Mouse (Mus musculus) spleen, adult 2 months (tissue): ENCODE data around the gene Ecpas. TPM values are rescaled to one million over a fixed set of nuclear protein-coding genes. Genes with fewer than 3 reads are reported as not detected.

Source experiments
- DNase-seq, 2 experiments: peaks; one replicate each; pipeline versions ENCODE4 v3.0.0 to v3.0.0-alpha.2; 2012 to 2021; ENCODE audit warnings: low spot score in 2 of 2, low read depth in 1 of 2
- H3K27ac ChIP-seq: fragments of 200-500 bp; 2 replicates; pipeline ENCODE4 v1.5.1; 2012; ENCODE audit warnings: low read length, inconsistent platforms; ENCODE audit not compliant: insufficient read depth
- H3K27me3 ChIP-seq: fragments of 200-500 bp; 2 replicates; pipeline ENCODE4 v1.6.1; 2012; ENCODE audit warnings: mild to moderate bottlenecking, moderate library complexity, low read length, inconsistent platforms; ENCODE audit not compliant: control insufficient read depth, insufficient read depth
- H3K36me3 ChIP-seq: fragments of 200-500 bp; 2 replicates; pipeline ENCODE4 v1.6.1; 2012; ENCODE audit warnings: mild to moderate bottlenecking, low read length, inconsistent platforms; ENCODE audit not compliant: control insufficient read depth, insufficient read depth
- H3K4me1 ChIP-seq: fragments of 200-500 bp; 2 replicates; pipeline ENCODE4 v1.6.1; 2011; ENCODE audit warnings: inconsistent platforms; ENCODE audit not compliant: control insufficient read depth, insufficient read depth, insufficient read length
- H3K4me3 ChIP-seq: fragments of 200-500 bp; 2 replicates; pipeline ENCODE4 v1.5.1; 2011; ENCODE audit warnings: mild to moderate bottlenecking, inconsistent platforms; ENCODE audit not compliant: insufficient read depth, insufficient read length; ENCODE audit errors: extremely low read depth
- CTCF ChIP-seq: fragments of 200-500 bp; IDR thresholded peaks from 2 replicates; pipeline ENCODE4 v1.5.1; 2011; ENCODE audit warnings: mild to moderate bottlenecking, inconsistent platforms; ENCODE audit not compliant: insufficient read depth, insufficient read length, insufficient replicate concordance; ENCODE audit errors: extremely low read depth
- POLR2A ChIP-seq: fragments of 200-500 bp; IDR thresholded peaks from 2 replicates; pipeline ENCODE4 v1.6.1; 2011; ENCODE audit warnings: low read depth, low read length, inconsistent platforms
- WGBS: fragments of 180-500 bp; shearing (Covaris S2); methylation state at CpG from one replicate; pipeline ENCODE4 v1.1.7; 2018; 5-methylcytosine and 5-hydroxymethylcytosine counted together
- polyA plus RNA-seq: library from polyadenylated mRNA; depleted of rRNA; stranded (reverse); fragments of >200 nt; gene quantifications from 2 replicates; pipeline ENCODE4 v1.2.3, GENCODE M21; 2012

Gene Ecpas
- polyA plus RNA-seq, 1 experiment, result 10.0 TPM

DNA sequence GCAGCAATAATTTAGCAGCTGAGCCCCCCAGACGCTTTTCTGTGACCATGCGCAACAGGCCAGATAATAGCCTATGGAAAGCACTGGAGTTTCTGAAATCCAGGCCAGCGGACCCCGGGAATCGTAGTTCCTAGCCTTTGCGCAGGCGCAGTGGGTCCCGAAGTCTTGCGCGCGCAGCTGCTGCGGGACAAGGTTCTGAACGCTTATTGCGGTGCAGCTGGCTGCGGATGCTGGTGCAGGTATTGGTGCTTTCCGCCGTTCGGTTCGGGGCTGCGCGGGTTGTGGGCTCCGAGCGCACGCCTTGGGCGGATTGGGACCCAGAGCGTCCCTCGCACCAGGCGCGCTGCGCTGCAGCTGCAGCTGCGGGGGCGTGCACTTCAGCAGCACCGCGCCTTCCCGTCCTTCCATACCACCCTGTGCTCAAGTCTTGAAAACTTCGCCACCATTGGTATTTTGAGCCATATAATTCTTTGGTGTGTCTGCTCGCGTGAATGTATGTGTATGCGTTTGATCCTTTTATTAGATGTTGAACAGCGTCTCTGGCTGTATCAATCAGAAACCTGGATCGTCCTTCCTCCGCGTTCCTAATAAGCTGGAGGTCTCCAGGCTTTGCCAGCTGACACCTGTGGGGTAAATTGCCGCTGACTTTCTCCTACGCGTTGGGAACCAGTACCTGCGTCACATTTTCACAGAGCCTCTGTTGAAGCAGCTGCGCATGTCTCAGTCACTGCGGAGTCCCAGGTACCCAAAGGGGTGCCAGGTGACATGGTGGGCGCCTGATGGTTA is 31.1 kb upstream of the Ecpas start, which contains the start of gene Zkscan16:
TSS of gene Zkscan16 (plus strand) at position 209 of the 786 bp plus-strand sequence.
- Histone ChIP-seq H3K4me3 (peak within 1 kb of the TSS; percentile 73), H3K27me3 (no peaks in the 10 kb centered on the region), H3K4me1 (peaks cover 2% of the 10 kb centered on the region; the same call in 1 of the 2 replicates), H3K27ac (no peak within 1 kb of the TSS), H3K36me3 (no peaks in the 10 kb centered on the region)
- WGBS, result 3% methylated on average over 50 of the region's 50 CpGs
- peak in 1 of 2 experiments; percentile 44 for DNase-seq
- TF ChIP-seq CTCF (no peak), POLR2A (no peak)

- TF ChIP-seq CTCF (no peak), POLR2A (no peak)
- H3K27me3 ChIP-seq, result no peaks in the 10 kb centered on the region
- no peak for DNase-seq
- peak overlapping the region; percentile 73; the same call in 1 of the 2 replicates for H3K4me3 ChIP-seq
- 84% methylated on average over 4 of the region's 4 CpGs for WGBS
- no peaks in the 10 kb centered on the region for H3K36me3 ChIP-seq
- peaks cover 2% of the 10 kb centered on the region; the same call in 1 of the 2 replicates for H3K4me1 ChIP-seq
- H3K27ac ChIP-seq, result no peak overlapping the region
Measured at GRCm38 (mm10) chr4:58942942-58943341, 30.4 kb upstream of the Ecpas start.

DNA sequence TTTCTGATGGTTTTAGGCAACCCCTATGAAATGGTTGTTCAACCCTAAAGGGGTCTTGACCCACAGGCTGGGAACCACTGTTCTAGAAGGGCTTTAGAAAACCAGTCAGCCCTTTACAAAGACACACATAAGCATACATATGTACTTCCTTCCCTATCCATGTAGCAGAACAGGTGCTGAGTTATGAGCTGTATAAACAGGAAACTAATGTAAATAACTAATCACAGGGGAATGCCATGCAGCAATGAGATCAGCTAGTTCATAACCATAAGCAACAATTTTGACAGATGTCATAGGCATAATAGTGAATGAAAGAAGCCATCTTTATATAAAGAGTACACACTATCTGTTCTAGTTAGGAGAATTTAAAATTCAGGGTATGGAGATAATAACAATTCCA is 29.1 kb upstream of the Ecpas start:
- Histone ChIP-seq H3K4me3 (no peak overlapping the region), H3K27me3 (no peaks in the 10 kb centered on the region), H3K36me3 (no peaks in the 10 kb centered on the region), H3K4me1 (peaks cover 2% of the 10 kb centered on the region; the same call in 1 of the 2 replicates), H3K27ac (no peak overlapping the region)
- TF ChIP-seq POLR2A (no peak), CTCF (no peak)
- no peak for DNase-seq

GRCm38 (mm10) chr4:58935846-58936245 is 23.3 kb upstream of the Ecpas start:
- Histone ChIP-seq H3K4me1 (peaks cover 7% of the 10 kb centered on the region; the same call in 1 of the 2 replicates), H3K36me3 (no peaks in the 10 kb centered on the region), H3K4me3 (no peak overlapping the region), H3K27me3 (no peaks in the 10 kb centered on the region), H3K27ac (no peak overlapping the region)
- 92% methylated on average over 3 of the region's 3 CpGs for WGBS
- TF ChIP-seq POLR2A, result no peak
- TF ChIP-seq CTCF, result no peak
- no peak for DNase-seq

DNA sequence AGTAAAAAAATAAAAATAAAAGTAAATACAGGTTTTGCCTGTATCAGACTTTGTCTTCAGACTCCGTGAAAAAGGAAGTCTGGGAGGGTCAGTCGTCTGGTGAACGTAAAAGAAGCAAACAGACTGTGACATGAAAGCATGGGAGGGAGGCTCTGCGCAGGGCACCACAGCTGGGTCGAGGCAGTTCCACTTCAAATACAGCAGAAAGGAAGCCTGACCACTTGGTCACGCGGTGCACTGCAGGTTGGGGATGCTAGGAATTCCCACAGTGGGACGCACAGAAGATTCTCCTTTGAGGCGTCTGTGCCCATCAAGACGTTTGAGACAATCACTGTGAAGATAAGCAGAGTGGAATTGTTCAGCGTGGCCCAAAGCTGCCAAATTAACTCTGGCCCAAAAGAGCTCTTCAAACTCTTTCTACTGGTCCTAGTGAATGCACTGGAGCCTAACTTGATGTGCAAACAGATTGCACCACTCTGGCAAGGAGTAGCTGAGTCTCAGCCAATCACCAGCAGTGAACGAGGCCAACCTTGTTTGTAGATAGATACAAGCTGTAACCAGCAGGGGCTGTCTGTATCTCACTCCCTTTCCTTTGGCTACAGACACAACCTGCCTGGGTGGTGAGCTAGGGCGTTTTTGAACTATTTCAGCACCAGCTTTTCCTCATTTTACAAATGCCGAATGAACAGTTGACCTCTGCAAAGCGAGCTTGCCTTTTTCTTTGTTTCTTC is 22.4 kb upstream of the Ecpas start:
- Histone ChIP-seq H3K4me1 (peaks cover 7% of the 10 kb centered on the region; the same call in 1 of the 2 replicates), H3K27me3 (no peaks in the 10 kb centered on the region), H3K27ac (no peak overlapping the region; the same call in 1 of the 2 replicates), H3K36me3 (no peaks in the 10 kb centered on the region), H3K4me3 (peak overlapping the region; percentile 33; the same call in 1 of the 2 replicates)
- TF ChIP-seq POLR2A (no peak), CTCF (no peak)
- WGBS, result 21% methylated on average over 15 of the region's 15 CpGs
- DNase-seq, result no peak

DNA sequence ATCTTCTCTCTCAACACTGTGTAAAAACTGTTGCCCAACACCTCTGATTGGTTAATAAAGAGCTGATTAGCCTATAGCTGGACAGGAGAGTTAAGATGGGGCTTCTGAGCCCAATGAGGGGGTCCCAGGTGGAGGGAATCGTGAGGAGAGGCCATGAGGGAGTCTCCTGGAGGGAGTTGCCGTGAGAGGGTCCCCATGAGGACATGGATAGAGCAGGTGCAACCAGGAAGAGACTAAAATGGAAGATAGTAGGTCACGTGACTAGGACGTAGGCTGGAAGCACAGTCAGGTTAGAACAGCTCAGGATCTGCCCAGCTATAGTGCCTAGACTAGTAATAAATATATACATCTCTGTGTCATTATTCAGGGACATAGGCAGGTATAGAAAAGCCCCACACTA is 21.8 kb upstream of the Ecpas start:
- no peak overlapping the region for H3K27ac ChIP-seq
- WGBS, result 78% methylated on average over 4 of the region's 4 CpGs
- no peaks in the 10 kb centered on the region for H3K27me3 ChIP-seq
- no peak for DNase-seq
- TF ChIP-seq POLR2A (no peak), CTCF (no peak)
- H3K36me3 ChIP-seq, result no peaks in the 10 kb centered on the region
- H3K4me1 ChIP-seq, result peaks cover 7% of the 10 kb centered on the region; the same call in 1 of the 2 replicates
- no peak overlapping the region for H3K4me3 ChIP-seq

DNA sequence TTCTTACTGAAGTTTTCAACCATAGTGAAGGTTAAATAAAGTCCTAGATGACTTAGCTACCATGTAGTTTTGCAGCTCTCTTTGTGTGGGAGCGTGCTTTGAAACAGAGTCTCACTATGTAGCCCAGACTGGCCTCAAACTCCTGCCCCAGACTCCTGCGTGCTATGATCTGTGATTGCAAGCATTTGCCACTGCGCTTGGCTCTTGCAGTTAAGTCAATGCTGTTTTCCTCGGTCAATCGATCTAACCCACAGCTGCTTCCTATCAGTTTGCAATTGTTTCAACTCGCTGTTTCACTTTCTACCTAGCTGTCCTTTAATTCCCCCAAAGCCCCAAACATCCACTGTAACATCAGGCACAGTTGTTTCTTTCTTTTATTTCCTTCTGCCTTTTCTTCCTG is 20.0 kb upstream of the Ecpas start:
- H3K4me1 ChIP-seq, result peaks cover 7% of the 10 kb centered on the region; the same call in 1 of the 2 replicates
- no peak for DNase-seq
- H3K4me3 ChIP-seq, result no peak overlapping the region
- TF ChIP-seq CTCF (no peak), POLR2A (no peak)
- no peaks in the 10 kb centered on the region for H3K27me3 ChIP-seq
- 64% methylated on average over 6 of the region's 6 CpGs for WGBS
- H3K36me3 ChIP-seq, result no peaks in the 10 kb centered on the region
- no peak overlapping the region for H3K27ac ChIP-seq
